Mouse (Mus musculus) CH12.LX (cell line): Measurements from ENCODE around the gene Tmem115.

ENCODE experiments used
- ELF1 ChIP-seq: IDR thresholded peaks from 2 replicates; pipeline ENCODE4 v1.6.1; 2014; ENCODE audit warnings: low read depth, mild to moderate bottlenecking, inconsistent platforms, low read length, improper control_type of control experiment
- POLR2A ChIP-seq: IDR thresholded peaks from 2 replicates; pipeline ENCODE4 v1.6.1; 2011; ENCODE audit warnings: low read depth, mild to moderate bottlenecking, improper control_type of control experiment, low read length
- SMC3 ChIP-seq: IDR thresholded peaks from 2 replicates; pipeline ENCODE4 v1.6.1; 2011; ENCODE audit warnings: low read depth, low read length, improper control_type of control experiment

- TF ChIP-seq ELF1 (peak; percentile 80), POLR2A (peak; percentile 93), SMC3 (no peak)
These were observed 53.5 kb downstream of the Tmem115 start, which contains the start of gene Ifrd2 for GRCm38 (mm10) chr9:107586974-107587832.
